Mouse (Mus musculus): Measurements from ENCODE around the gene Pccb.

DNA sequence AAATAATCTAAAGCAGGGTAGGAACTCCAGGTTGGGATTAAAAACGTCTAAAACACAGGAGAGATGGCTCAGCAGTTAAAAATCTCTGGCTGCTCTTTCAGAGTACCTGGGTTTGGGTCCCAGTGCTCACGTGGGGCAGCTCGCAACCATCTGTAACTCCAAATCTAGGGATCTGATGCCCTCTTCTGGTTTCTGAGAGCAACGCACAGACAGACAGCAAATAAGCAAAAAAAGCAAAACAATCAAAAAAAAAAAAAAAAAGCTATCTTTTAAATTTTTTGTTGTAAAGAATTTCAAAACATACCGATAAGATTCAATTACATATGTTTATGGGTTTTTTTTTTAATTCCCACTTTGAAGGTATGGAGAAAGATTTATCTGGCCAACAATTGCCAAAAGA is 31.4 kb downstream of the Pccb start:
- TF ChIP-seq POLR2A (IDR thresholded peaks at IDR 0.05; ENCODE audit: low read depth, low read length) (no peak), CTCF (conservative IDR thresholded peaks at IDR 0.05; ENCODE audit: insufficient read depth, insufficient read length, low read depth, low read length) (no peak)
